Mouse (Mus musculus) forebrain, embryonic 16.5 days (tissue): ENCODE data around the gene Gm9774. TPM values are rescaled to one million over a fixed set of nuclear protein-coding genes. Genes with fewer than 3 reads are reported as not detected.

Source experiments
- ATAC-seq: fragments of 200-750 bp; cut with Nextera tagmentation; 2 replicates; pipeline ENCODE4 v1.8.0; 2017; ENCODE audit warnings: mild to moderate bottlenecking, moderate library complexity
- H3K27ac ChIP-seq: fragments of 300-500 bp; sonication (generic); 2 replicates; pipeline ENCODE4 v1.5.1; 2014; ENCODE audit warnings: low read length, control low read depth
- H3K27me3 ChIP-seq: fragments of 300-500 bp; sonication (generic); replicated peaks from 2 replicates; pipeline ENCODE4 v1.6.1; 2014; ENCODE audit warnings: low read length; ENCODE audit not compliant: control insufficient read depth, insufficient read depth
- H3K36me3 ChIP-seq: fragments of 300-500 bp; sonication (generic); 2 replicates; pipeline ENCODE4 v1.6.1; 2014; ENCODE audit not compliant: control insufficient read depth, insufficient read depth
- H3K4me1 ChIP-seq: fragments of 300-500 bp; sonication (generic); replicated peaks from 2 replicates; pipeline ENCODE4 v1.6.1; 2014; ENCODE audit warnings: low read length; ENCODE audit not compliant: control insufficient read depth, insufficient read depth
- H3K4me2 ChIP-seq: fragments of 300-500 bp; sonication (generic); 2 replicates; pipeline ENCODE4 v1.6.1; 2014; ENCODE audit warnings: mild to moderate bottlenecking, low read length, control low read depth
- H3K4me3 ChIP-seq: fragments of 300-500 bp; sonication (generic); replicated peaks from 2 replicates; pipeline ENCODE4 v1.5.1; 2014; ENCODE audit warnings: mild to moderate bottlenecking, low read length, control low read depth
- H3K9ac ChIP-seq: fragments of 300-500 bp; sonication (generic); replicated peaks from 2 replicates; pipeline ENCODE4 v1.6.1; 2014; ENCODE audit warnings: low read depth, low read length, control low read depth
- H3K9me3 ChIP-seq: fragments of 300-500 bp; sonication (generic); 2 replicates; pipeline ENCODE4 v1.6.1; 2016; ENCODE audit warnings: low read length; ENCODE audit not compliant: control insufficient read depth
- WGBS: fragments of 180-500 bp; shearing (Covaris S2); extraction: QIAGEN DNeasy Blood & Tissue Kit; methylation state at CpG from one replicate; pipeline ENCODE4 v1.1.7; 2014; 5-methylcytosine and 5-hydroxymethylcytosine counted together
- polyA plus RNA-seq: library from polyadenylated mRNA; unstranded; fragments of >200 nt; fragmentation: Nextera tagmentation; extraction: Ambion mirVana; gene quantifications from 2 replicates; pipeline ENCODE4 v1.2.1, GENCODE M21; 2015

The Gm9774 gene
- polyA plus RNA-seq, 1 experiment from 2014 or later: 5.5 TPM

DNA sequence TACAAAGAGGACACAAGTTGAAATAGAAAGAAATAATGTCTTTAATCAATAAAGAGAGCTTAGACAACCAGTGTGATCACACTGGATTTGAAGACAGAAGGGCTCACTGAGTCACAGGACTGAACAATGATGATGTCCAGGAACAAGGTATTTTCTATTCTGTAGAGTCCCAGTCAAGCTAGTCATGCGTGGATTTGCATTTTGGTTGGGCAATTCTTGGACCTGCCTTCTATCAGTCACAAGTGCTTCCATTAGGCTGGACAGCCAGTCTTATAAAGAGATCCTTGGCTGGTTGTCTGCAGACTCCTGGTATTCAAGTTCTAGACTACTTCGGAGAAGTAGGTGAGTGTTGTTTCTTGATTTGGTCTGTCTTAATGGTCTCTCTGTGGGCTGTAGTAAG lies 21.5 kb downstream of the Gm9774 start, which contains the start of gene Sprr2i:
Gene Sprr2i, plus strand, starts transcription at position 301 of the 400 bp plus-strand sequence.
- 91% methylated on average over 2 of the region's 2 CpGs for WGBS
- no peaks in the 10 kb centered on the region for H3K36me3 ChIP-seq
- H3K9me3 ChIP-seq: no peaks in the 10 kb centered on the region
- H3K27ac ChIP-seq: no peak within 1 kb of the TSS
- H3K4me1 ChIP-seq: no peaks in the 10 kb centered on the region
- no peak for ATAC-seq
- no peak within 1 kb of the TSS for H3K4me2 ChIP-seq
- no peak within 1 kb of the TSS for H3K9ac ChIP-seq
- H3K4me3 ChIP-seq: no peak within 1 kb of the TSS
- no peaks in the 10 kb centered on the region for H3K27me3 ChIP-seq

DNA sequence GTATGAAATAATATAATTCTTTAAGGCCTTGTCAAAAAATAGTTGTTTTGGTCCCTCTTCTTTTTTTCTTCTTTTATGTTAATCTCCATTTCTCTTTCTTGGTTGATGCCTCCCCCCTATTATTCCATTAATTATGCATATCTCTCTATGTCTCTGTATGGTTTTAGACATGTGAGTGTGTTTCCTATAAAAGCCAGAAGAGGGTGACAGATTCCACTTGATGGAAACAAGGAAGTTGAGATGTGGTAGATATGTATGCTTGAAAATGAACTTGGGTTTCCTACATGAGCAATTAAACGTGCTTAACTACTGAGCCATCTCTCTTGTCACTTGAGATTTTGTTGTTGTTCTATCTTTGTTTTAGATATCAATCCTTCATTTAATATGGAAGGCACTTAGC lies 34.9 kb downstream of the Gm9774 start:
- ATAC-seq: no peak
- Histone ChIP-seq H3K4me3 (no peak overlapping the region), H3K4me1 (no peaks in the 10 kb centered on the region), H3K36me3 (no peaks in the 10 kb centered on the region), H3K9me3 (no peaks in the 10 kb centered on the region), H3K9ac (no peak overlapping the region), H3K27ac (no peak overlapping the region), H3K27me3 (no peaks in the 10 kb centered on the region), H3K4me2 (no peak overlapping the region)
- WGBS: 61% methylated on average over 1 of the region's 1 CpGs

DNA sequence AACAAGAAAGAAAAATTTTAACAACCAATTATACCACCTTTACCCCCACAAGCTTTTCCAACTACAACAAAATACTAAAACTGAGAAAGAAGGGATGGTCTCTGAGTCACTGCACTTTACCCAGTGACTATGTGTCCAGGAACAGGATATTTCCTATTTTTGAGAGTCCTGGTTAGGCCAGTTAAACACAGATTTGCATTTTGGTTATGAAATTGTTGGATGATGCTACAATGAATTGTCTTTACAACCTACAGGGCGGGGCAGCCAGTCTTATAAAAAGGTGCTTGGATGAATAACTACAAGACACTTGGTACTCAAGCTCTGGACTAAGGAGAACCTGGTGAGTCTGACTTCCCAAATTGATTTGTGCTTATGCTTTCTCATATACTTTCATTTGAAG lies 43.8 kb downstream of the Gm9774 start, which contains the start of gene Sprr2h:
Gene Sprr2h, plus strand, starts transcription at position 301 of the 400 bp plus-strand sequence.
- Histone ChIP-seq H3K9me3 (no peaks in the 10 kb centered on the region), H3K4me1 (no peaks in the 10 kb centered on the region), H3K36me3 (no peaks in the 10 kb centered on the region), H3K27ac (no peak within 1 kb of the TSS), H3K27me3 (no peaks in the 10 kb centered on the region), H3K4me3 (no peak within 1 kb of the TSS), H3K4me2 (no peak within 1 kb of the TSS), H3K9ac (no peak within 1 kb of the TSS)
- ATAC-seq: no peak
- WGBS: 83% methylated on average over 1 of the region's 1 CpGs

Other genes with a start within 250 kb of the Gm9774 start
- not detected in 2 replicates for gene Sprr2a1, start 213.6 kb downstream of the Gm9774 start, polyA plus RNA-seq
- gene Sprr2a2, start 213.5 kb downstream of the Gm9774 start, polyA plus RNA-seq: not detected in 2 replicates
- not detected in 2 replicates for gene Sprr2a3, start 144.0 kb downstream of the Gm9774 start, polyA plus RNA-seq
- gene Sprr2b, start 112.8 kb downstream of the Gm9774 start, polyA plus RNA-seq: not detected in 2 replicates
- gene Sprr2d, start 90.3 kb downstream of the Gm9774 start, polyA plus RNA-seq: not detected in 2 replicates
- gene Sprr2e, start 77.3 kb downstream of the Gm9774 start, polyA plus RNA-seq: not detected in 2 replicates
- not detected in 2 replicates for gene Sprr2f, start 64.2 kb downstream of the Gm9774 start, polyA plus RNA-seq
- not detected in 2 replicates for gene Sprr2h, start 43.7 kb downstream of the Gm9774 start, polyA plus RNA-seq
- gene Sprr2i, start 21.4 kb downstream of the Gm9774 start, polyA plus RNA-seq: not detected in 2 replicates
- gene Sprr2j-ps, start 11.3 kb downstream of the Gm9774 start, polyA plus RNA-seq: not detected in 2 replicates
- not detected in 2 replicates for gene Sprr2k, start 3.2 kb upstream of the Gm9774 start, polyA plus RNA-seq
- not detected in 2 replicates for gene Sprr1b, start 9.4 kb upstream of the Gm9774 start, polyA plus RNA-seq
- not detected in 2 replicates for gene Sprr3, start 29.3 kb upstream of the Gm9774 start, polyA plus RNA-seq
- 0.32 TPM in 1 of 2 replicates, not detected in the other for gene Sprr1a, start 56.5 kb upstream of the Gm9774 start, polyA plus RNA-seq
- not detected in 2 replicates for gene Sprr4, start 71.1 kb upstream of the Gm9774 start, polyA plus RNA-seq
- gene 2310046K23Rik, start 105.1 kb upstream of the Gm9774 start, polyA plus RNA-seq: not detected in 2 replicates
- not detected in 2 replicates for gene Ivl, start 144.3 kb upstream of the Gm9774 start, polyA plus RNA-seq
- gene Smcp, start 159.6 kb upstream of the Gm9774 start, polyA plus RNA-seq: not detected in 2 replicates
- gene 2210017I01Rik, start 178.1 kb upstream of the Gm9774 start, polyA plus RNA-seq: not detected in 2 replicates
- not detected in 2 replicates for gene Lce6a, start 192.2 kb upstream of the Gm9774 start, polyA plus RNA-seq
- gene Lce1a1, start 218.9 kb upstream of the Gm9774 start, polyA plus RNA-seq: not detected in 2 replicates
- not detected in 2 replicates for gene Lce1b, start 227.5 kb upstream of the Gm9774 start, polyA plus RNA-seq
- gene Lce1a2, start 240.9 kb upstream of the Gm9774 start, polyA plus RNA-seq: not detected in 2 replicates
- not detected in 2 replicates for gene Lce1c, start 249.8 kb upstream of the Gm9774 start, polyA plus RNA-seq